Comparison of ENCODE assay signal across 29 mouse cellular contexts in the genomic region with DNA sequence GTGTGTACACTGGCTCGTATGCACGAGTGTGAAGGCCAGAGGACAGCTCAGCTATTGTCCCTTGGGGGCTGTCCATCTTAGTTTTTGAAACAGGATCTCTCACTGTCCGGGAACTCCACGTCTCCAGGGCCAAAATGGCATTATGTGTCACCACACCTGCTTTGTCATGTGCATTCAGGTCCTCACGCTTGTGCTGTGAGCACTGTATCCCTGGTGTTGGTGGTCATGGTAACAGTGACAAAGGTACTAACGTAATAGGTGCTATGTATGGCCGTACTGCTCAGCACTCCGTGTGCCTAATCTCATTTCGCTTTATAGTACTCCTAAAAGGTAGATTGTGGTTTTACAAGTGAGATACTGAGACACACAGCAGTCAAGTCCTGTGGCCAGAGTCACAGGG.
DNase-seq lines count a peak whose midpoint lies in the region; ATAC-seq and TF ChIP-seq lines count a peak whose summit lies in the region.
"Had no signal": no experiment of that assay in that cellular context is flagged by ENCODE, and none has a peak within 500 bp of the region (broad histone marks: within the 10 kb centered on the region; RNA-seq: fewer than 3 reads in every experiment).

No protein-coding gene starts in this region.

- no peak for TF ChIP-seq CTCF in lung, postnatal 0 days (IDR thresholded peaks at IDR 0.05)

- intact Hi-C loops in heart, postnatal 36 days (cut with DNase I): no loop called here
- intact Hi-C loops in gastrocnemius, postnatal 14 days (cut with DNase I; ENCODE audit: low total_unique reads): no loop called here

- H3K4me1 ChIP-seq in heart, embryonic 10.5 days: no peaks in the 10 kb centered on the region
- no peaks in the 10 kb centered on the region for H3K4me1 ChIP-seq in lung, postnatal 0 days (ENCODE audit: insufficient read depth, low read depth, low read length)
- H3K4me1 ChIP-seq: heart, embryonic 13.5 days; liver, embryonic 13.5 days had no signal

- H3K27me3 ChIP-seq in heart, embryonic 10.5 days (ENCODE audit: insufficient read depth, poor library complexity, severe bottlenecking): no peaks in the 10 kb centered on the region
- no peaks in the 10 kb centered on the region for H3K27me3 ChIP-seq in lung, postnatal 0 days (replicated peaks; ENCODE audit: insufficient read depth, low read length)
- H3K27me3 ChIP-seq: heart, embryonic 13.5 days; hindbrain, embryonic 15.5 days; liver, embryonic 13.5 days; Patski had no signal

- H3K4me3 ChIP-seq in heart, embryonic 10.5 days: no peak overlapping the region
- no peak overlapping the region for H3K4me3 ChIP-seq in lung, postnatal 0 days (ENCODE audit: low read depth, low read length)
- H3K4me3 ChIP-seq: erythroblast, embryonic 14.5 days; heart, adult 2 months; heart, embryonic 13.5 days; hindbrain, embryonic 10.5 days; hindbrain, embryonic 15.5 days; layer of hippocampus, adult 2 months; left cerebral cortex, adult 2 months; liver, embryonic 13.5 days had no signal

- H3K36me3 ChIP-seq in heart, embryonic 10.5 days: no peaks in the 10 kb centered on the region
- no peaks in the 10 kb centered on the region for H3K36me3 ChIP-seq in lung, postnatal 0 days (ENCODE audit: insufficient read depth, low read length)
- H3K36me3 ChIP-seq: heart, embryonic 13.5 days; hindbrain, embryonic 10.5 days; hindbrain, embryonic 15.5 days; liver, embryonic 13.5 days had no signal

- ATAC-seq in lung, postnatal 0 days: 0 out of 2 replicates have a peak, but pooled peaks have one; percentile 19
- ATAC-seq in megakaryocyte progenitor cell, adult 5-6 weeks (replicated peaks; ENCODE audit: poor library complexity): peak; percentile 14
- ATAC-seq: Patski had no signal

- no peaks in the 10 kb centered on the region for H3K9me3 ChIP-seq in heart, embryonic 10.5 days
- no peaks in the 10 kb centered on the region for H3K9me3 ChIP-seq in lung, postnatal 0 days (ENCODE audit: low read length)
- H3K9me3 ChIP-seq: heart, embryonic 13.5 days; hindbrain, embryonic 10.5 days; hindbrain, embryonic 15.5 days; liver, embryonic 13.5 days had no signal

- no peak overlapping the region for H3K9ac ChIP-seq in lung, postnatal 0 days (replicated peaks; ENCODE audit: low read depth)
- H3K9ac ChIP-seq: heart, embryonic 13.5 days; hindbrain, embryonic 15.5 days; liver, embryonic 13.5 days had no signal

- TF ChIP-seq EP300 in lung, postnatal 0 days (IDR thresholded peaks at IDR 0.05): no peak

- WGBS in heart, embryonic 10.5 days: 78% methylated on average over 9 of the region's 9 CpGs
- 61% methylated on average over 9 of the region's 9 CpGs for WGBS in lung, postnatal 0 days

- H3K27ac ChIP-seq in heart, embryonic 10.5 days: 0 out of 2 replicates have a peak overlapping the region, but pooled peaks have one; percentile 22
- H3K27ac ChIP-seq in lung, postnatal 0 days (ENCODE audit: low read length): no peak overlapping the region
- H3K27ac ChIP-seq: heart, adult 2 months; heart, embryonic 13.5 days; hindbrain, embryonic 10.5 days; hindbrain, embryonic 15.5 days; layer of hippocampus, adult 2 months; left cerebral cortex, adult 2 months; liver, embryonic 13.5 days had no signal

- no peak overlapping the region for H3K4me2 ChIP-seq in lung, postnatal 0 days (replicated peaks; ENCODE audit: low read depth, low read length)
- H3K4me2 ChIP-seq: heart, embryonic 13.5 days; hindbrain, embryonic 15.5 days; liver, embryonic 13.5 days had no signal

- no peak for DNase-seq in heart, embryonic 10.5 days (ENCODE audit: low spot score)
- no peak for DNase-seq in heart, postnatal 36 days
- DNase-seq in lung, postnatal 0 days (ENCODE audit: low spot score): no peak
- no peak for DNase-seq in lung, postnatal 14 days
- no peak for DNase-seq in gastrocnemius, postnatal 14 days
- no peak for DNase-seq in gastrocnemius, adult 18-20 months (ENCODE audit: low spot score)
- DNase-seq: adrenal gland, postnatal 36 days; cerebellum, adult 18-20 months; cerebellum, postnatal 10 days; gastrocnemius, postnatal 36 days; heart, adult 2 months; heart, postnatal 10 days; kidney, adult 8-10 months; kidney, postnatal 36 days; liver, embryonic 13.5 days; lung, adult 2 months; midbrain, embryonic 14.5 days; right cerebral cortex, postnatal 25 days; spleen, adult 18-20 months; thymus, adult 2 months; thymus, postnatal 36 days had no signal
